Mouse (Mus musculus) megakaryocyte, embryonic 14.5 days (primary cell): Measurements from ENCODE around the gene Ace3.

Source experiments
- FLI1 ChIP-seq: IDR thresholded peaks from 2 replicates; pipeline ENCODE4 v1.6.1; 2012; ENCODE audit warnings: low read length, inconsistent platforms, mixed read lengths
- GATA1 ChIP-seq: IDR thresholded peaks from 3 replicates; pipeline ENCODE4 v1.6.1; 2012; ENCODE audit warnings: mixed read lengths, low read length, inconsistent platforms, borderline replicate concordance

DNA sequence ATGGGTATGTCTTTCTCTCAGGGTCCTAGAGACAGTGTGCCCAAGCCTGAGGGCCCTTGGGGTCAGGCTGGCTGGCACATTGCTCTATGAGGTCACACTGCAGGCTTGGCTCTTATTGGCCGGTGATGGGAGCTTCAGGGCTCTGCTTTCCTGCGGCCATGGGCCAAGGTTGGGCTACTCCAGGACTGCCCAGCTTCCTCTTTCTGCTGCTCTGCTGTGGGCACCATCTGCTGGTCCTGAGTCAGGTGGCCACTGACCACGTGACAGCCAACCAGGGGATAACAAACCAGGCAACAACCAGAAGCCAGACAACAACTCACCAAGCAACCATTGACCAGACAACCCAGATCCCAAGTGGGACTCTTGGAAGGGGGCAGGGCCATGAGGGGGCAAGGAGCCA lies 19.4 kb upstream of the Ace3 start:
- TF ChIP-seq GATA1 = no peak
- TF ChIP-seq FLI1 = no peak
